Comparison of ENCODE assay signal across 18 mouse cellular contexts in the genomic region with DNA sequence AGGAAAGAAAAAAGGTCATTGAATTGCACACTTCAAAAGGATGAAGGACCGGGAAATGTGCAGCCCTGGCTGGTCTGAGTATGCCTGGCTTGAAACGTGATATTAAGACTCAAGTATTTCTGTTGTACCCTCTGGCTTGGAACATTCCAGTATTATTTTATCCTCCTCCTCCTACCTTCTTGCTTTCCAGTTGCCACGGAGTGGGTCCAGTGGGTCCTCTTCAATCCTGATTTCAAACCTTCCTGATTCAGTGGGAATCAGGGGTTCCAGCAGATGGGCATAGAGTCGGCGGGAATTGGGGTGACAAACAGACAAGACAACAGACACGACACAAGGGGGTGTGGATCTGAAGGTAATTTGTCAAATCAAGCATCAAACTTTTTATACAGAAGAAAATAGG. TPM values are rescaled to one million over a fixed set of nuclear protein-coding genes. Genes with fewer than 3 reads are reported as not detected.
DNase-seq lines count a peak whose midpoint lies in the region; ATAC-seq lines count a peak whose summit lies in the region.
"Had no signal": no experiment of that assay in that cellular context is flagged by ENCODE, and none has a peak within 500 bp of the region (broad histone marks: within the 10 kb centered on the region; RNA-seq: fewer than 3 reads in every experiment).

No protein-coding gene starts in this region.

- H3K36me3 ChIP-seq in midbrain, embryonic 11.5 days (ENCODE audit: control insufficient read depth, insufficient read depth, low read length) = no peaks in the 10 kb centered on the region
- no peaks in the 10 kb centered on the region for H3K36me3 ChIP-seq in midbrain, embryonic 14.5 days (ENCODE audit: control insufficient read depth, insufficient read depth, low read length)
- H3K36me3 ChIP-seq in liver, embryonic 15.5 days (replicated peaks) = no peaks in the 10 kb centered on the region
- H3K36me3 ChIP-seq: embryonic facial prominence, embryonic 15.5 days; forebrain, embryonic 12.5 days; hindbrain, embryonic 13.5 days had no signal

- no peak for ATAC-seq in midbrain, embryonic 11.5 days (ENCODE audit: low FRiP score)
- ATAC-seq in midbrain, embryonic 14.5 days (ENCODE audit: low FRiP score, low TSS enrichment) = no peak
- no peak for ATAC-seq in liver, embryonic 15.5 days (ENCODE audit: insufficient read depth)
- ATAC-seq: forebrain, embryonic 16.5 days; hindbrain, postnatal 0 days had no signal

- H3K27ac ChIP-seq in midbrain, embryonic 11.5 days (ENCODE audit: low read depth, low read length) = no peak overlapping the region
- H3K27ac ChIP-seq in midbrain, embryonic 14.5 days (replicated peaks; ENCODE audit: low read depth, low read length) = no peak overlapping the region
- peak overlapping the region; percentile 99 for H3K27ac ChIP-seq in liver, embryonic 15.5 days (replicated peaks)
- H3K27ac ChIP-seq: embryonic facial prominence, embryonic 15.5 days; forebrain, embryonic 12.5 days; hindbrain, embryonic 13.5 days; hindbrain, postnatal 0 days had no signal

- DNase-seq in heart, adult 11 months = peak; percentile 69
- no peak for DNase-seq in heart, adult 18-20 months
- peak; percentile 26 for DNase-seq in midbrain, embryonic 11.5 days (ENCODE audit: low spot score, missing footprints)
- DNase-seq in midbrain, embryonic 14.5 days = no peak
- no peak for DNase-seq in spleen, adult 12 weeks (ENCODE audit: low spot score)
- no peak for DNase-seq in layer of hippocampus, postnatal 36 days
- DNase-seq: adrenal gland, adult 2 months; adrenal gland, postnatal 25 days; cerebellum, adult 2 months; cerebellum, postnatal 10 days; gastrocnemius, postnatal 14 days; heart, postnatal 10 days had no signal

- no peaks in the 10 kb centered on the region for H3K27me3 ChIP-seq in midbrain, embryonic 11.5 days (ENCODE audit: control insufficient read depth, insufficient read depth, low read length)
- H3K27me3 ChIP-seq in midbrain, embryonic 14.5 days (ENCODE audit: control insufficient read depth, insufficient read depth, low read length) = no peaks in the 10 kb centered on the region
- H3K27me3 ChIP-seq in liver, embryonic 15.5 days = no peaks in the 10 kb centered on the region
- H3K27me3 ChIP-seq: embryonic facial prominence, embryonic 15.5 days; hindbrain, embryonic 13.5 days had no signal

- H3K4me3 ChIP-seq in midbrain, embryonic 11.5 days (ENCODE audit: low read depth, low read length) = no peak overlapping the region
- H3K4me3 ChIP-seq in midbrain, embryonic 14.5 days (replicated peaks; ENCODE audit: low read depth, low read length) = no peak overlapping the region
- H3K4me3 ChIP-seq in liver, embryonic 15.5 days (replicated peaks) = no peak overlapping the region
- H3K4me3 ChIP-seq: embryonic facial prominence, embryonic 15.5 days; forebrain, embryonic 12.5 days; hindbrain, embryonic 13.5 days had no signal

- peaks cover 9% of the 10 kb centered on the region for H3K4me1 ChIP-seq in midbrain, embryonic 11.5 days (ENCODE audit: control insufficient read depth, insufficient read depth, low read length)
- 0 out of 2 replicates have a peak, but pooled peaks cover 8% of the 10 kb centered on the region for H3K4me1 ChIP-seq in midbrain, embryonic 14.5 days (ENCODE audit: control insufficient read depth, insufficient read depth, low read length)
- H3K4me1 ChIP-seq in liver, embryonic 15.5 days (replicated peaks) = peaks cover 77% of the 10 kb centered on the region

- H3K4me2 ChIP-seq in midbrain, embryonic 11.5 days = no peak overlapping the region
- no peak overlapping the region for H3K4me2 ChIP-seq in midbrain, embryonic 14.5 days (ENCODE audit: low read length)
- peak overlapping the region; percentile 74 for H3K4me2 ChIP-seq in liver, embryonic 15.5 days
- H3K4me2 ChIP-seq: embryonic facial prominence, embryonic 15.5 days; forebrain, embryonic 12.5 days; hindbrain, embryonic 13.5 days had no signal

- WGBS in midbrain, embryonic 11.5 days = 80% methylated on average over 6 of the region's 6 CpGs
- 80% methylated on average over 6 of the region's 6 CpGs for WGBS in midbrain, embryonic 14.5 days
- WGBS in liver, embryonic 15.5 days (ENCODE audit: insufficient replicate concordance) = 75% methylated on average over 6 of the region's 6 CpGs

- H3K9ac ChIP-seq in midbrain, embryonic 11.5 days (ENCODE audit: low read length) = no peak overlapping the region
- H3K9ac ChIP-seq in midbrain, embryonic 14.5 days (replicated peaks; ENCODE audit: low read length) = no peak overlapping the region
- peak overlapping the region; percentile 26; the same call in 1 of the 2 replicates for H3K9ac ChIP-seq in liver, embryonic 15.5 days
- H3K9ac ChIP-seq: embryonic facial prominence, embryonic 15.5 days; forebrain, embryonic 12.5 days; hindbrain, embryonic 13.5 days had no signal

- no peaks in the 10 kb centered on the region for H3K9me3 ChIP-seq in midbrain, embryonic 11.5 days (ENCODE audit: control insufficient read depth, low read length)
- H3K9me3 ChIP-seq in midbrain, embryonic 14.5 days (ENCODE audit: control insufficient read depth, low read length) = no peaks in the 10 kb centered on the region
- no peaks in the 10 kb centered on the region for H3K9me3 ChIP-seq in liver, embryonic 15.5 days (replicated peaks)
- H3K9me3 ChIP-seq: embryonic facial prominence, embryonic 15.5 days; forebrain, embryonic 12.5 days; hindbrain, embryonic 13.5 days had no signal

RNA-seq across cellular contexts. Expression of a gene that starts 24.4 kb away (rescaled TPM):
- total RNA-seq in heart, adult 18-20 months (2021) = 10 to 100 TPM; 14.2 to 16.0 TPM
- polyA plus RNA-seq in midbrain, embryonic 11.5 days (2014; fragmentation: Nextera tagmentation; extraction: Ambion mirVana) = 37.4 and 42.8 TPM in 2 replicates
- 59.6 and 70.9 TPM in 2 replicates for polyA plus RNA-seq in midbrain, embryonic 14.5 days (2014; fragmentation: Nextera tagmentation; extraction: Ambion mirVana)
- 16.3 and 18.9 TPM in 2 replicates for polyA plus RNA-seq in liver, embryonic 15.5 days (2015; fragmentation: Nextera tagmentation; extraction: Ambion mirVana)
- total RNA-seq in layer of hippocampus, postnatal 36 days (2021) = 10 to 100 TPM; 50.3 to 51.2 TPM

RNA-seq across cellular contexts. Expression of a gene that starts 34.9 kb away (rescaled TPM):
- total RNA-seq in heart, adult 18-20 months (2021) = 10 to 100 TPM; 13.1 to 13.2 TPM
- polyA plus RNA-seq in midbrain, embryonic 11.5 days (2014; fragmentation: Nextera tagmentation; extraction: Ambion mirVana) = 31.3 and 33.3 TPM in 2 replicates
- 23.8 and 24.0 TPM in 2 replicates for polyA plus RNA-seq in midbrain, embryonic 14.5 days (2014; fragmentation: Nextera tagmentation; extraction: Ambion mirVana)
- 12.7 and 12.9 TPM in 2 replicates for polyA plus RNA-seq in liver, embryonic 15.5 days (2015; fragmentation: Nextera tagmentation; extraction: Ambion mirVana)
- 10 to 100 TPM; 10.3 to 11.4 TPM for total RNA-seq in layer of hippocampus, postnatal 36 days (2021)

RNA-seq across cellular contexts. Expression of a gene that starts 43.0 kb away (rescaled TPM):
- 10 to 100 TPM; 46.4 to 55.3 TPM for total RNA-seq in heart, adult 18-20 months (2021)
- 384 and 403 TPM in 2 replicates for polyA plus RNA-seq in midbrain, embryonic 11.5 days (2014; fragmentation: Nextera tagmentation; extraction: Ambion mirVana)
- polyA plus RNA-seq in midbrain, embryonic 14.5 days (2014; fragmentation: Nextera tagmentation; extraction: Ambion mirVana) = 212 and 241 TPM in 2 replicates
- polyA plus RNA-seq in liver, embryonic 15.5 days (2015; fragmentation: Nextera tagmentation; extraction: Ambion mirVana) = 85.2 and 93.7 TPM in 2 replicates
- total RNA-seq in layer of hippocampus, postnatal 36 days (2021) = 100 to 1,000 TPM; 153 to 157 TPM

Comparison
In these comparisons a context has a peak if more than half of its experiments do, and no peak if none do; other contexts are left out.
1. DNase-seq: peak in heart, adult 11 months (single experiment) and midbrain, embryonic 11.5 days (single experiment); none in heart, adult 18-20 months (0 of 2), midbrain, embryonic 14.5 days (single experiment), spleen, adult 12 weeks (single experiment) and layer of hippocampus, postnatal 36 days (0 of 2).